Mouse (Mus musculus) hindbrain, embryonic 11.5 days (tissue): ENCODE data around the gene Tmem120b. TPM values are rescaled to one million over a fixed set of nuclear protein-coding genes. Genes with fewer than 3 reads are reported as not detected.
A peak's percentile ranks its signal among the peaks of the same experiment; 100 is the strongest.

ENCODE experiments used
- ATAC-seq: fragments of 200-750 bp; cut with Nextera tagmentation; 2 replicates; pipeline ENCODE4 v1.8.0; 2017; ENCODE audit warnings: mild to moderate bottlenecking, moderate TSS enrichment, moderate library complexity; ENCODE audit not compliant: low FRiP score
- DNase-seq: peaks from one replicate; pipeline ENCODE4 v3.0.0-alpha.2; 2015; ENCODE audit warnings: low spot score
- H3K27ac ChIP-seq: fragments of 300-500 bp; sonication (generic); 2 replicates; pipeline ENCODE4 v1.5.1; 2014; ENCODE audit warnings: mild to moderate bottlenecking, low read depth, low read length
- H3K27me3 ChIP-seq: fragments of 300-500 bp; sonication (generic); 2 replicates; pipeline ENCODE4 v1.6.1; 2014; ENCODE audit warnings: mild to moderate bottlenecking, low read length, moderate library complexity, mixed read lengths; ENCODE audit not compliant: control insufficient read depth, insufficient read depth
- H3K36me3 ChIP-seq: fragments of 300-500 bp; sonication (generic); 2 replicates; pipeline ENCODE4 v1.6.1; 2014; ENCODE audit warnings: mild to moderate bottlenecking, low read length, moderate library complexity, mixed read lengths; ENCODE audit not compliant: control insufficient read depth, insufficient read depth
- H3K4me1 ChIP-seq: fragments of 300-500 bp; sonication (generic); replicated peaks from 2 replicates; pipeline ENCODE4 v1.6.1; 2014; ENCODE audit warnings: low read length, mixed read lengths; ENCODE audit not compliant: control insufficient read depth, insufficient read depth
- H3K4me2 ChIP-seq: fragments of 300-500 bp; sonication (generic); replicated peaks from 2 replicates; pipeline ENCODE4 v1.6.1; 2014; ENCODE audit warnings: mild to moderate bottlenecking, low read depth, low read length
- H3K4me3 ChIP-seq: fragments of 300-500 bp; sonication (generic); 2 replicates; pipeline ENCODE4 v1.5.1; 2014; ENCODE audit warnings: low read depth, low read length
- H3K9ac ChIP-seq: fragments of 300-500 bp; sonication (generic); 2 replicates; pipeline ENCODE4 v1.6.1; 2014; ENCODE audit warnings: low read depth, low read length
- H3K9me3 ChIP-seq: fragments of 300-500 bp; sonication (generic); 2 replicates; pipeline ENCODE4 v1.6.1; 2016; ENCODE audit warnings: low read length; ENCODE audit not compliant: control insufficient read depth
- WGBS: fragments of 180-500 bp; shearing (Covaris S2); extraction: QIAGEN DNeasy Blood & Tissue Kit; methylation state at CpG from one replicate; pipeline ENCODE4 v1.1.7; 2014; 5-methylcytosine and 5-hydroxymethylcytosine counted together
- polyA plus RNA-seq: library from polyadenylated mRNA; unstranded; fragments of >200 nt; fragmentation: Nextera tagmentation; extraction: Ambion mirVana; gene quantifications from 2 replicates; pipeline ENCODE4 v1.2.1, GENCODE M21; 2014

The Tmem120b gene
- polyA plus RNA-seq, 1 experiment from 2014 or later = 7.8 TPM

- Histone ChIP-seq H3K4me2 (no peak overlapping the region), H3K36me3 (no peaks in the 10 kb centered on the region; the same call in 1 of the 2 replicates), H3K9me3 (no peaks in the 10 kb centered on the region), H3K4me1 (no peaks in the 10 kb centered on the region), H3K27me3 (no peaks in the 10 kb centered on the region), H3K4me3 (no peak overlapping the region), H3K9ac (no peak overlapping the region), H3K27ac (no peak overlapping the region)
- DNase-seq (no peak), ATAC-seq (no peak)
- 90% methylated on average over 7 of the region's 7 CpGs for WGBS
Measured at GRCm38 (mm10) chr5:123029729-123030128, 38.5 kb upstream of the Tmem120b start.

GRCm38 (mm10) chr5:123031312-123031711 lies 36.9 kb upstream of the Tmem120b start:
- ATAC-seq (no peak), DNase-seq (no peak)
- Histone ChIP-seq H3K4me1 (no peaks in the 10 kb centered on the region), H3K27me3 (no peaks in the 10 kb centered on the region), H3K9ac (no peak overlapping the region), H3K27ac (no peak overlapping the region), H3K36me3 (no peaks in the 10 kb centered on the region; the same call in 1 of the 2 replicates), H3K9me3 (no peaks in the 10 kb centered on the region), H3K4me2 (no peak overlapping the region), H3K4me3 (no peak overlapping the region)
- WGBS = 83% methylated on average over 3 of the region's 3 CpGs

GRCm38 (mm10) chr5:123033646-123034160 lies 34.5 kb upstream of the Tmem120b start:
- Histone ChIP-seq H3K9me3 (no peaks in the 10 kb centered on the region), H3K4me3 (no peak overlapping the region), H3K27me3 (no peaks in the 10 kb centered on the region), H3K27ac (no peak overlapping the region), H3K36me3 (no peaks in the 10 kb centered on the region; the same call in 1 of the 2 replicates), H3K4me1 (no peaks in the 10 kb centered on the region), H3K9ac (no peak overlapping the region), H3K4me2 (no peak overlapping the region)
- 79% methylated on average over 7 of the region's 7 CpGs for WGBS
- DNase-seq (no peak), ATAC-seq (no peak)

- no peak overlapping the region for H3K4me3 ChIP-seq
- H3K27me3 ChIP-seq = no peaks in the 10 kb centered on the region
- ATAC-seq (no peak), DNase-seq (no peak)
- H3K4me2 ChIP-seq = no peak overlapping the region
- H3K4me1 ChIP-seq = no peaks in the 10 kb centered on the region
- no peaks in the 10 kb centered on the region; the same call in 1 of the 2 replicates for H3K36me3 ChIP-seq
- H3K9me3 ChIP-seq = no peaks in the 10 kb centered on the region
- H3K27ac ChIP-seq = no peak overlapping the region
- no peak overlapping the region for H3K9ac ChIP-seq
- WGBS = 91% methylated on average over 4 of the region's 4 CpGs
Measured at GRCm38 (mm10) chr5:123035089-123035488, 33.1 kb upstream of the Tmem120b start.

GRCm38 (mm10) chr5:123035564-123035963 lies 32.7 kb upstream of the Tmem120b start:
- no peaks in the 10 kb centered on the region for H3K27me3 ChIP-seq
- H3K4me2 ChIP-seq = no peak overlapping the region
- 47% methylated on average over 6 of the region's 6 CpGs for WGBS
- no peaks in the 10 kb centered on the region for H3K9me3 ChIP-seq
- no peak for DNase-seq
- H3K4me1 ChIP-seq = no peaks in the 10 kb centered on the region
- H3K27ac ChIP-seq = no peak overlapping the region
- H3K4me3 ChIP-seq = no peak overlapping the region
- no peak for ATAC-seq
- H3K9ac ChIP-seq = no peak overlapping the region
- no peaks in the 10 kb centered on the region for H3K36me3 ChIP-seq

- no peaks in the 10 kb centered on the region for H3K4me1 ChIP-seq
- H3K27ac ChIP-seq = no peak overlapping the region
- ATAC-seq = no peak
- H3K27me3 ChIP-seq = no peaks in the 10 kb centered on the region
- H3K4me2 ChIP-seq = no peak overlapping the region
- DNase-seq = no peak
- H3K36me3 ChIP-seq = no peaks in the 10 kb centered on the region
- no peak overlapping the region for H3K9ac ChIP-seq
- no peak overlapping the region for H3K4me3 ChIP-seq
- H3K9me3 ChIP-seq = no peaks in the 10 kb centered on the region
- WGBS = 88% methylated on average over 5 of the region's 5 CpGs
Measured at GRCm38 (mm10) chr5:123038115-123038514, 30.1 kb upstream of the Tmem120b start.

GRCm38 (mm10) chr5:123039120-123039752 lies 29.0 kb upstream of the Tmem120b start:
- Histone ChIP-seq H3K27me3 (no peaks in the 10 kb centered on the region), H3K4me1 (no peaks in the 10 kb centered on the region), H3K9me3 (no peaks in the 10 kb centered on the region), H3K4me2 (peak overlapping the region; percentile 49), H3K4me3 (peak overlapping the region; percentile 25), H3K27ac (no peak overlapping the region), H3K36me3 (no peaks in the 10 kb centered on the region), H3K9ac (peak overlapping the region; percentile 31; the same call in 1 of the 2 replicates)
- WGBS = 5% methylated on average over 25 of the region's 25 CpGs
- ATAC-seq (no peak), DNase-seq (peak; percentile 60)

GRCm38 (mm10) chr5:123040796-123041195 lies 27.4 kb upstream of the Tmem120b start:
- H3K27me3 ChIP-seq = no peaks in the 10 kb centered on the region

GRCm38 (mm10) chr5:123043856-123044255 lies 24.4 kb upstream of the Tmem120b start:
- no peak overlapping the region for H3K9ac ChIP-seq
- H3K27ac ChIP-seq = no peak overlapping the region
- DNase-seq (peak; percentile 48), ATAC-seq (no peak)
- H3K9me3 ChIP-seq = no peaks in the 10 kb centered on the region
- H3K4me2 ChIP-seq = no peak overlapping the region
- no peaks in the 10 kb centered on the region for H3K4me1 ChIP-seq
- H3K36me3 ChIP-seq = no peaks in the 10 kb centered on the region
- WGBS = 24% methylated on average over 7 of the region's 7 CpGs
- no peak overlapping the region for H3K4me3 ChIP-seq
- no peaks in the 10 kb centered on the region for H3K27me3 ChIP-seq

More at GRCm38 (mm10) chr5:123040796-123041195, 27.4 kb upstream of the Tmem120b start:
- ATAC-seq = no peak
- 57% methylated on average over 7 of the region's 7 CpGs for WGBS
- H3K4me1 ChIP-seq = no peaks in the 10 kb centered on the region
- no peak overlapping the region for H3K27ac ChIP-seq
- H3K4me2 ChIP-seq = no peak overlapping the region
- no peak overlapping the region for H3K4me3 ChIP-seq
- no peaks in the 10 kb centered on the region for H3K9me3 ChIP-seq
- DNase-seq = no peak
- H3K36me3 ChIP-seq = no peaks in the 10 kb centered on the region
- H3K9ac ChIP-seq = no peak overlapping the region
